Mouse (Mus musculus): ENCODE results near the gene Coro6. TPM values are rescaled to one million over a fixed set of nuclear protein-coding genes. Genes with fewer than 3 reads are reported as not detected.

Gene Coro6
- total RNA-seq, 2 experiments from 2014 or later = 203 to 217 TPM

DNA sequence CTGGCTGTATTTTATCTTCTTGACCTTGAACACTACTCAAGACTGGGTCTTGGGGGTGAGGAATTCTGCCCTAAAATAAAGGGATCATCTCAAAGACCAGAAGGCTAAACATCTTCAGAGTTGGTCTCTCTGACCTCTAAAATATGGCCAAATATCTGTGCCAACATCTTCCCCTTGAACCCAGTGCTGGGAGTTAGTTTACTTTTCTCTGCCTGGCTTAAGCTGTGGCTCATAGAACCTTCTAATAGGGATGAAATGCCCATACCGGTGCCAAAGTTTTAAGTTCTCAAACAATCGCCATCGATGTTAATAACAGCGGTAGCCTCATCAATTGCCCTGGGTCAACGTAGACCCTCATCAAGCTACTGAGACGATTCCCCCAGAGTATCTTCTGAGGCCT lies 355 bp upstream of the Coro6 start:
- DNase-seq (ENCODE audit: low spot score) = no peak
- intact Hi-C loops (cut with DNase I) = no loop called here

DNA sequence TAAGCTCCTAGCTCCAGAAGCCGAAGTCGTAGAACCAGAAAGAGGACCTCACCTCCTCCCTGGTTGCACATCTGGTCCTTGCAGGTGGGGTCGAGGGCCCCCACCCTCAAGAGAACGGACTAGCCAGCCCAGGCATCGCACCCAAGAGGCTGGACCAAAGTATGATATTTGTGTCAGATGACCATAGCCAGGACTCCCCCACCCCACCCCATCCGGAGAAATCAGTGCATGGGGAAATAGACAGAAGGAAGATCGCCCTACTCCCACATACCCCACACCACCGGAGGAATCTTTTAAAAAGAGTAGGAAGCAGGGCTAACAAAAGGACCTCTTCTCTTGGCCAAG lies 862 bp downstream of the Coro6 start:
- intact Hi-C loops (cut with DNase I) = no loop called here
- no peak for DNase-seq (ENCODE audit: low spot score)

DNA sequence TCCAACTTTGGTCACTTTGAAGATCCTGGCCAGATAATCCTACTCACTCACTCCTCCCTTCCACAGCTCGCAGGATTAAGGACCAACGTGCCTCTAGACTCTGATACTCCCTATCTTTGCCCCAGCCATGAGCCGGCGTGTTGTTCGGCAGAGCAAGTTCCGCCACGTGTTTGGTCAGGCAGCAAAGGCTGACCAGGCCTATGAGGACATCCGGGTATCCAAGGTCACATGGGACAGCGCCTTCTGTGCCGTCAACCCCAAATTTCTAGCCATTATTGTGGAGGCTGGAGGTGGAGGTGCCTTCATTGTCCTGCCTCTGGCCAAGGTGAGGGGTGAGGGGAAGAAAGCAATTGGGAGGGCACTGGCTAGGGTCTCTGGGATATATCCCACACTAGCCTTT lies 1.6 kb downstream of the Coro6 start:
- intact Hi-C loops (cut with DNase I) = no loop called here
- DNase-seq (ENCODE audit: low spot score) = no peak

DNA sequence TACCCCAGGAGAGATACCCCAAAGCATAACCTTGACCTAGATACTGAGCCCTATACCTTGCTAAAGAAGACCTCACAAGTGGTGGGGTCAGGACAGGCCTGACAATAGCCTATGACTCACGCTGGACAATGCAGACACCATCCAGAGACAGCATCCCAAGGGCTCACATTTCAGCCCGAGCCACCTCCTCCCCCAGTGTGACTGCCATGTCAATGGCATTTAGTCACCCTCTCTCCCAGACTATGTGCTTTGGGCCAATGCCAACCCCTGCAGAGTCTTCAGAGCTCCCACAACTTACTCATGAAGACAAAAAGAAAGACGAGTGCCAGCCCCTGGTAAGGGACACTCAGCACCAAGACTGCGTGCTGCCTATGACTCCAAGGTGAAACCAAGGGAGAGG lies 2.5 kb downstream of the Coro6 start:
- intact Hi-C loops (cut with DNase I) = loop anchor here (5.0 kb wide), 1 partner anchor 362 kb away; no protein-coding TSS in a partner anchor
- no peak for DNase-seq (ENCODE audit: low spot score)

DNA sequence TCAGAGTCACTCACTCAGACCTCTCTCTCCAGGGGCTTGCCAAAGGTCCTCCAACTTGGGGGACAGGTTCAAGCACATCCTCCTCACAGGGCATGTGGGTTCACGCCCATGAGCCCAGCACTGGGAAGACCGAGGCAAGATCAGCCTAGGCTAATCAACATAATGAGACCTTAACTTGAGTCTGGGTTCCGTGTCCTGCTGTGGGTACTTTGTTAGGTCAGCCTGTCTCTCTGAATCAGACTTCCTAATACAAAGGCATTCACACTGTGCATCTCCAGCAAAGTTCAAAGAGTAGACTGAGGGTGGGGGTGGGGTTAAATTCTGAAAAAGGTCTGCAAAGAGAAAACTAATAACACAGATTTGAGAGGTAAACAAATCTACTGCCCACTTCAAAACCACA lies 2.9 kb downstream of the Coro6 start:
- intact Hi-C loops (cut with DNase I) = loop anchor here (5.0 kb wide), 1 partner anchor 363 kb away; no protein-coding TSS in a partner anchor

DNA sequence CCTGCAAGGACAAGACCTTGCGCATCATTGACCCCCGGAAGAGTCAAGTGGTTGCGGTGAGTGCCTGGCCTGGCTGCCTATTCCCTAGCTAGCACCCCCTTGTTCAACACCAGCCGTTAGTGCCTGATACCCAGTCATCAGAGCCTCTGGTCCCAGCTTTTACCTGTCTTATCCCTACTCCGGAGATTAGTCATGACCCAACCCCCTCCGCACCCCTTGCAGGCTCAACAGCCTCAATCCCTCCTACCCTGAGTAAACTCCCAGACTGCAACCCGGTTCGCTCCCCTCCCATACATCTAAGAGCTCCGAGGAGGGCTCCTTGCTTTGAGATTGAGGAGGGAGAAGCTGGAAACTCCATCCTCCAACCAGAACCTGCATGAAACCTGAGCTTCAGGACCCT lies 4.3 kb downstream of the Coro6 start:
- intact Hi-C loops (cut with DNase I) = loop anchor here (2.0 to 5.0 kb wide), 2 partner anchors 22 to 364 kb away; partner anchors contain the start of gene Ankrd13b
- DNase-seq (ENCODE audit: low spot score) = no peak

More for the DNA sequence above, 2.9 kb downstream of the Coro6 start:
- DNase-seq (ENCODE audit: low spot score) = no peak

DNA sequence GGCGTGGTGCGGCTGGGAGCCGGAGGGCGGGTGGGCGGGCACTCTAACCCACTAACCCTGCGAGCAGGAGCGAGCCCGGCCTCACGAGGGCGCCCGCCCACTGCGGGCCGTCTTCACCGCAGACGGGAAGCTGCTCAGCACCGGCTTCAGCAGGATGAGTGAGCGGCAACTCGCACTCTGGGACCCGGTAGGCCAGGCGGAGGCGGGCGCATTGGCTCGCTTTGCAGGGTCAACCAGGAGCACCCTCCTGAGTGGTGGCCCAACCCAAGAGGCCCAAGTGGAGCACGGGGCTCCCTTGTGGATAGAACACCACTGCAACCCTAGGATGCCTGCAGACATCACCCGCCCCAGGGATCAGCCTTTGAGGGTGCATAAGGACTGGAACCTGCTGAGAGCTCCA lies 4.9 kb downstream of the Coro6 start:
- intact Hi-C loops (cut with DNase I) = loop anchor here (2.0 to 5.0 kb wide), 2 partner anchors 22 to 365 kb away; partner anchors contain the start of gene Ankrd13b
- peak; percentile 58 for DNase-seq (ENCODE audit: low spot score)

DNA sequence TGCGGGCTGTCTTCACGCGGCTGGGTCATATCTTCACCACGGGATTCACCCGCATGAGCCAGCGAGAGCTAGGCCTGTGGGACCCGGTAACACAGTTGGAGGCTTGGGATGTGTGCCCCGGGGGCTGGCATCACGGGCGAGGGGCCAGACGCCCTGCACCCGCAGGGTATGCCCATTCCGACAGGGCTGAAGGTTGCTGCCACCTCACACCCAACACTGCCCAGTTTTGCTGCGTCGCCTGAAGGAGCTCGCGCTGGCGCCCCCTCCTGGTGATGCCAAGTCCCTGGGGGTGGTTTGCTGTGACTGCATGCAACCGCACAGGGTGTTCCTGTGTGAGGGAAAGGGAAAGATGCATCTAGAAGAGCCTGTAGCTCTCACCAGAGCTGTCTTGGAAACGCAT lies 5.6 kb downstream of the Coro6 start:
- peak; percentile 62 for DNase-seq (ENCODE audit: low spot score)
- intact Hi-C loops (cut with DNase I) = loop anchor here (1.0 to 5.0 kb wide), 3 partner anchors 21 to 365 kb away; partner anchors contain the start of gene Ankrd13b

DNA sequence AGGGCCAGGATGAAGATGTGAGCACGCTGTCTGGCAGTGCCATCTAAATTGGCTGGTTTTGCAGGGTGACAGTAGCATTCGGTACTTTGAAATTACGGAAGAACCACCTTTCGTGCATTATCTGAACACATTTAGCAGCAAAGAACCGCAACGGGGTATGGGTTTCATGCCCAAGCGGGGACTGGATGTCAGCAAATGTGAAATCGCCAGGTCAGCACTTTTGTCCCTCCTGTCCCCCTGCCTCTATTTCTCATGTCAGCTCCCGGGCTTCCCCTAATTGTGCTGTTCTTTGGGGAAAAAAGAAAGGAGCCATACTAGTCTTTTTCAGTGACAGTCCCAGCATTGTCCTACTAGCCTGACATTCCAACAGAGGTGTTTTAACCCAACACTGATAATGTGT lies 6.2 kb downstream of the Coro6 start:
- no peak for DNase-seq (ENCODE audit: low spot score)
- intact Hi-C loops (cut with DNase I) = loop anchor here (1.0 to 5.0 kb wide), 2 partner anchors 150 to 366 kb away; no protein-coding TSS in a partner anchor

DNA sequence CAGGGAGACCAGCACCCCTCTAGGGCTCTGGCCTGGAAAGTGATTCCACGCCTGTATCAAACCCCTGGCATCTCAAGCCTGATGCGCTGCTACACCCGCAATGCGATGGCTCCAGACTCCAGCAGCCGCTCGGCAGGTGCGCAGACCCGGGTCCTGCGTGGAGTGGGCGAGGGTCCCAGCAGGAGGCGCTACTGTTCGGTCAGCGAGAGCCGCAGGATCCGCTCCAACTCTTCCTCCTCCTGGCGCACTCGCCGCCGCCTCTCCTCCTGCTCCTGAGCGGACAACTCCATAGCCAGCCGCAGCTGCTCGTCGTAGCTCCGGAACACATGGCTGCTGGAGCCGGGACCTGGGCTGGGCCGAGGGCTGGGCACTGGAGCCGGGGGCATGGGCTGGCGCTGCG lies 9.2 kb downstream of the Coro6 start:
- intact Hi-C loops (cut with DNase I) = no loop called here
- no peak for DNase-seq (ENCODE audit: low spot score)

DNA sequence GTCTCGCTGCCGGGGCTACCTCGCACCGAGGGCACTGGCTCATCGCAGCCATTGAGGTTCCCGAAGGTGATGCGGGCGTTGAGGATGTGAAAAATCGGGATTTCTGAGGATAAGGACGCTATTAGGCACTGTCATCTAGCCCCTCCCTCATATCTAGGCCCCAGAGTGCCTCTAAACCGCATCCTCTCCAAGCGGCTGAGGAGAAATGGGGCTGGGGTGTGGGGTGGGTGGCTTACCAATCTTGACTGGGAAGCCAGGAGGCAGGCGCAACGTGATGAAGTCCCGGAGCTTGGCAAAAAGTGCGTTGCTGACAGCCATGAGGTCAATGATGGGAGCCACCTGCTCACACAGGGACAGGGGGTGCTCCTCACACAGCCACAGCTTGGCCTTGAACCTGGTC lies 10.6 kb downstream of the Coro6 start:
- DNase-seq (ENCODE audit: low spot score) = no peak
- intact Hi-C loops (cut with DNase I) = no loop called here

DNA sequence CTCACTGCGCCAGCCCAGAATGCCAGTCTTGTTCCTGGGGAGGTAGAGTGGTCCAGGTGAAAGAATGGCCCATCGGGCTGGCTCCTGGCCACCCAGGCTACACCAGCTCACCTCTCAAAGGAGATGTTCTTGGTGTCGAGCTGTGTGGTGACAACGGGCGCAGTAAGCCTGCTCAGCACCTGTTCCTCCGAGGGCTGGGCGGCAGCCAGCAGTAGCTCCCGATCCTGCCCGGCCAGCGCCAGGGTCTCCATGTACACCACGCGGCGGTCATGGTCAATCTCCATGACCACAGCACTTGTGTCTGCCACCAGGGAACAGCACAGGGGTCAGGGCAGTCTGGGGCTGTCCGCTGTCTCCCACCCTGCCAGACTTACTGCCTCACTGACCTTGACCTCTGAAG lies 14.0 kb downstream of the Coro6 start:
- no peak for DNase-seq (ENCODE audit: low spot score)
- intact Hi-C loops (cut with DNase I) = no loop called here

DNA sequence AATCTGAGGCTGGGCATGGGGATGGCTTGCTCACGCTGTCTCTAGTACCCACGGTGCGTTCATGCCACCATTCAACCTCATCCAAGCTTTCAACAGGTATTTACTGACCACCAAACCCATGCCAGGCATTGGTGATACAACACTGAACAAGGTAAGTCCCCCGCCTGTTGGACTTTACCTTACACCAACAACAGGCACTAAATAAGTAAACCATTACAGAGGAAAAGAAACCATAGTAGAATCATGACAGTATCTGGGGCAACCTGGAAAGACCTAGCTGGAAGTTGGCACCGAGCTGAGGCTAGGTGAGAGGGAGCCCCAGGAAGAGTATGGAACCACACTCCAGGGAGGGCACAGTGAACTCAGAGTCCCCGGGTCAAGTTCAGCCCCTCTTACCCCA lies 14.7 kb downstream of the Coro6 start:
- intact Hi-C loops (cut with DNase I) = no loop called here
- DNase-seq (ENCODE audit: low spot score) = no peak

DNA sequence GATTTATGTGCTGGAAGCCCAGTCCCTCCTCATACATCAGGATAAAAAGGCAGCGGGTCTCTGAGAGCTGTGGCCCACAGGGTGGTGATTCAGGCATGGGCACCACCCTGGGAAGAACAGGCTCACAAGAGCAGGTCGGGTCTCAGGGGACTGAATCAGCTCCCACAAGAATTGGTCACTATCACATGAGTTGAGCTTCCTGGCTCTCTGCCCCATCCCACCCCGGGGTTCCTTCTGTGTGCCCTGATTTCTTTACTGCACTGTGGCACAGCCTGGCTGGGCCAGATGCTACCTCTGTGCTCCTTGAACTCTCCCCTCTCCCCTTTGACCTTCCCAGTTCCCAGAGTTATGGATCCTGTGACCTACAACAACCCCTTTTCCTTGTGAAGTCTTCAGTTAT lies 20.8 kb downstream of the Coro6 start:
- intact Hi-C loops (cut with DNase I) = no loop called here
- no peak for DNase-seq (ENCODE audit: low spot score)

DNA sequence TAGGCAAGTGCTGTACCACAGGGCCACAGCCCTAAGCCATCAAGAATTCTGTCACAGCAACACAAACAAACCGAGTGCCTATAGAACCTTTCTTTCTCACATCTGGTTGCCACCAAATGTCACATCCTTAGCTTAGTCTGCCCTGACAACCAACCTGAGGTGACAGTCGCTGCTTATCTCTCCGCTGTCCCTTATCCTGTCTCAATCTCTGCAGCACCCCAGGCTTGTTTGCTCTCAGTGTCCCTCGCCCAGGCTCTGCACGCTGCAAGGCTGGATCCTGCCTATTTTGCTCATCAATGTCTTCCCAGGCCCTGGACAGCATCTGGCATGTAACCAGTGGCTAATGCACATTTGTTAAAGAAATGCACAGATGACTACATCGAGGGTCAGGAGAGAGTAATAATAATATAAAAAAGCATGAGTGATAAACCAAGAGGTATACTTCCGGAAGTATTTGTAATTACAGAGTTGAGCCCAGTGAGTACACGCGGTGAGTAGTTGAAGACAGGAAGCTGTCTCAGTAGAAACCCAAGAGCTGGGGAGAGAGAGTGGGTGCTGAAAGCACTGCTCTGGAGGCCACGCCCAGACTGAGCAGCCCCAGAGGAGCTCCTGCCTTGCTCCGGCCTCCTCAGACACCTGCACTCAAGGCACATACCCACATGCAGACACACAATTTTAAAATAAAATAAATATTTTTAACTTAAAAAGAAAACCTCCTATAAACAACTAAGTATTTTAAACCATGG lies 21.5 kb downstream of the Coro6 start:
- intact Hi-C loops (cut with DNase I) = no loop called here
- DNase-seq (ENCODE audit: low spot score) = no peak

DNA sequence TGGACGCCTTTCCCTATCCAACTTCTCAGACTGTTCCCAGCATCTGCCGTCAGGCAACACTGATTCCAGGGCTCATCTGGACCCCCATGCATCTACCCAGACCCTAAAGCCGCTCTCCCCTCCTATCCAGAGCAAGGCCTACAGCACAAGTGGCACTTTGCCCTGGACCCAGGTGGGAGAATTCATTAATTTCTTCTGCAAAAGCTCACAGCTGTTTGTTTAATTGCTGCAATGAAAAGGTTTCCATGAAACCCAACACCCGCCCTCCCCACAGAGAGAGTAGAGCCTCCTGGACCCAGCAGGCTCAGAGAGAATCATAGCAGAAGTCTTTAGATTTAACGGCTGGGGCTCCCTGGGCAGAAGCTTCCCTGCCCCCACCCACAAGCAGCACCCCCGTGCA lies 23.0 kb downstream of the Coro6 start:
- no peak for DNase-seq (ENCODE audit: low spot score)
- intact Hi-C loops (cut with DNase I) = no loop called here

DNA sequence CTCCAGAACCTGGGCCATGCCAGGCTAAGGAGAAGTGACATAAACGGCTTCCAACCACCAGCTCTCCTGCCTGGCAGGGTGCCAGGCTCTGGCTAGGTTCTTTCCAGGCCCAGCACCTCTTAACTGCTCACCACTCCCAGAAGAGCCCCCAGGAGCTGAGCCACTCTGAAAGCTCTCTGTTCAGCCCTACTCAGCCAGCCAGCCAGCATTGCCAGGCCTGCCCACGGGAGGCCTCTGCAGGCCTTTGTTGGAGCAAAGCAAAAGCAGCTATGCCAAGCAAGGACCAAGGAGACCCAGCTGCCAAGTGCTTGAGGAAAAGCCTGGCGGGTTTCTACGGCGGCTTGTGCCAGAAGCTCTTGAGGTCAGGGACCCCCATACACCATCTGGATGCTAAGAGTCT lies 24.6 kb downstream of the Coro6 start:
- intact Hi-C loops (cut with DNase I) = no loop called here
- DNase-seq (ENCODE audit: low spot score) = no peak

DNA sequence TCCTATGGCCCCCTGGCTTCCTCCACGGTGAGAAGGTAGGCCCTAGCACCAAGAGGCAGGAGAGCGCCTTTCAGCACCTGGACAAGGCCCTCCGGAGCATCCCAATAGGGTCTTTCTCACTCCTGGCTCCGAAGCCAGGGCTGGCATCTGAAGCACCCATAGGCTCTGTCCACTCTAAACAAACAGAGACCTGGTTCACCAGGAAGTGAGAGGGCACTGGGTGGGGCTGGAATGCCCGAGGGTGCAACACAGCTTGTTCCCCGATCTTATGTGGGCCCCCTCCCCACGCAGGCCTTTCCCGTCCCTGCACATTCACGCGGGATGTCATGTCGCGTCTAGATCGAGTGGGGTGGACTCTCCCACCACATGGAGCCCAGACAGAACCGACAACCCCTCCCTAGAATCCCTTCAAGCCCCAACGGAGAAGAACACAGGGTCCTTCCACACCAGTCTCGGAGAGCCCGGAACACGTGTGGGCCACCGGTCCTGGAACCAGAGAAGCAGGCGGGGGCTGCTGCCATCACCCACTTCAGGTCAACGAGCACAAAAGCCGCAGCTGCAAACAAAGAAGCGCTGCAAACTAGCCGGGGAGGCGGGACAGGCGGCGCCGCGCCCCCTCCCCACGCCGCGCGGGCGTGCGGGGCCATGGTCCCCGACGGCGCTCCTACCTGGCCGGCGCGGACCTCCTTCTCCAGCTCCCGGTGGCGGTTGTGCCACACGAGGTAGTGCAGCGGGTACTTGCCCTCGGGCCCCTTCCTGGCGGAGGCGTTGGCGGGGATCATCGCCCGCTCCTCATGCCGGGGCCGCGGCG lies 26.8 kb downstream of the Coro6 start:
- DNase-seq (ENCODE audit: low spot score) = no peak
- intact Hi-C loops (cut with DNase I) = loop anchor here (2.0 kb wide), 1 partner anchor 22 kb away; no protein-coding TSS in a partner anchor

DNA sequence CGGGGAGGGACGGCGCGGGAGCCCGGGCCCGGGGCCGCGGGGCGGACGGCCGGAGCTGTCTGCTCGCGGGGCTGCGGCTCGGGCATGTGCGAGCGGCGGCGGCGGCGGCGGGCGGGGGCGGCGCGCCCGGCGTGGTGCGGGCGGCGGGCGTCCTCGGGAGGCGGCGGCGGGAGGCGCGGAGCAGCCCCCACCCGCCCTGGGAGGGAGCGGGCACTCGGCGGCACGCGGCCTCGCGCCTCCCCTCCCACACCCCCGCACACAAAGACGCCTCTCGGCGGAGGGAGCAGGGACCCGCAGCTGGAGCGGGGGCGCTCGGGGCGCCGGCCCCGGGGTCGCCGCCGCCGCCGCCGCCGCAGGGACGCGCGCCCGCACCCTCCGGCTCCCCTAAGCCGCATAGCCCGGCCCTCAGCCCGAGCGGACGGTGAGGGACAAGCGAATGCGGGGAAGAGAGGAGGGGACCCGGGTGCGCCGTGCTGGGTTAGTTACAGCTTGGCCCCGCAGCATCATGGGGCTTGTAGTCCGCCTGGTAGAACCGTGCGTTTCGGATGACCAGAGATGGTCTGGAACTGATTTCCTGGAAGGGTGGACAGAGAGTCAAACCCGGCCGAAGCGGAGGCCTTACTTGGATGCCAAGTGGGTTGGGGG lies 27.5 kb downstream of the Coro6 start, which contains the start of gene Ankrd13b:
Gene Ankrd13b, minus strand, starts transcription at position 88 of the 645 bp plus-strand sequence.
- DNase-seq (ENCODE audit: low spot score) = peak; percentile 49
- intact Hi-C loops (cut with DNase I) = loop anchor here (2.0 kb wide), 1 partner anchor 23 kb away; no protein-coding TSS in a partner anchor

DNA sequence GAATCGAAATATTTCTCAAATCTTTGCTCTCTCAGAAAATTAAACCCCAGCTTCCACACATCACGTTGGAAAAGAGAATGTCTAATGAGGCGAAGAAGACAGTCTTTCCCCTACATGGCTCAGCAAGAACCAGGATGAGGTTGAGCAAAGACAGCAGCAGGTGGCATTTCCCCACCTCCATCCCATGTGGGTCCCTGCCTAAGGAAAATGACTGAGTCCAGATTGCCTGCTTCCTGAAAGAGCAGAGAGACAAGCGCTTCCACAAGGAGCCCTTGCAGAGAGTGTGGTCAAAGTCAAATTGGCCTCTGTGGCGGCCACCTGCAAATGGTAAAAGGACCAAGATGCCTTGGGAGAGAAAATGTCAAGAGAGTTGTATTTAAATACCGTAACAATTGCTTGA lies 28.2 kb downstream of the Coro6 start:
- no peak for DNase-seq (ENCODE audit: low spot score)
- intact Hi-C loops (cut with DNase I) = no loop called here
